Mouse (Mus musculus) forebrain, embryonic 16.5 days (tissue): ENCODE results near the gene Tenm4. TPM values are rescaled to one million over a fixed set of nuclear protein-coding genes. Genes with fewer than 3 reads are reported as not detected.
"Not testable (repeated sequence)": the region's sequence is repeated elsewhere in the genome, so short reads cannot be mapped to it uniquely, and the experiment has no call there.

Experiments
- ATAC-seq: fragments of 200-750 bp; cut with Nextera tagmentation; 2 replicates; pipeline ENCODE4 v1.8.0; 2017; ENCODE audit warnings: mild to moderate bottlenecking, moderate library complexity
- H3K27ac ChIP-seq: fragments of 300-500 bp; sonication (generic); 2 replicates; pipeline ENCODE4 v1.5.1; 2014; ENCODE audit warnings: low read length, control low read depth
- H3K27me3 ChIP-seq: fragments of 300-500 bp; sonication (generic); replicated peaks from 2 replicates; pipeline ENCODE4 v1.6.1; 2014; ENCODE audit warnings: low read length; ENCODE audit not compliant: control insufficient read depth, insufficient read depth
- H3K36me3 ChIP-seq: fragments of 300-500 bp; sonication (generic); 2 replicates; pipeline ENCODE4 v1.6.1; 2014; ENCODE audit not compliant: control insufficient read depth, insufficient read depth
- H3K4me1 ChIP-seq: fragments of 300-500 bp; sonication (generic); replicated peaks from 2 replicates; pipeline ENCODE4 v1.6.1; 2014; ENCODE audit warnings: low read length; ENCODE audit not compliant: control insufficient read depth, insufficient read depth
- H3K4me2 ChIP-seq: fragments of 300-500 bp; sonication (generic); 2 replicates; pipeline ENCODE4 v1.6.1; 2014; ENCODE audit warnings: mild to moderate bottlenecking, low read length, control low read depth
- H3K4me3 ChIP-seq: fragments of 300-500 bp; sonication (generic); replicated peaks from 2 replicates; pipeline ENCODE4 v1.5.1; 2014; ENCODE audit warnings: mild to moderate bottlenecking, low read length, control low read depth
- H3K9ac ChIP-seq: fragments of 300-500 bp; sonication (generic); replicated peaks from 2 replicates; pipeline ENCODE4 v1.6.1; 2014; ENCODE audit warnings: low read depth, low read length, control low read depth
- H3K9me3 ChIP-seq: fragments of 300-500 bp; sonication (generic); 2 replicates; pipeline ENCODE4 v1.6.1; 2016; ENCODE audit warnings: low read length; ENCODE audit not compliant: control insufficient read depth
- WGBS: fragments of 180-500 bp; shearing (Covaris S2); extraction: QIAGEN DNeasy Blood & Tissue Kit; methylation state at CpG from one replicate; pipeline ENCODE4 v1.1.7; 2014; 5-methylcytosine and 5-hydroxymethylcytosine counted together
- polyA plus RNA-seq: library from polyadenylated mRNA; unstranded; fragments of >200 nt; fragmentation: Nextera tagmentation; extraction: Ambion mirVana; gene quantifications from 2 replicates; pipeline ENCODE4 v1.2.1, GENCODE M21; 2015

Tenm4 gene
- polyA plus RNA-seq, 1 experiment from 2014 or later: 105 TPM

DNA sequence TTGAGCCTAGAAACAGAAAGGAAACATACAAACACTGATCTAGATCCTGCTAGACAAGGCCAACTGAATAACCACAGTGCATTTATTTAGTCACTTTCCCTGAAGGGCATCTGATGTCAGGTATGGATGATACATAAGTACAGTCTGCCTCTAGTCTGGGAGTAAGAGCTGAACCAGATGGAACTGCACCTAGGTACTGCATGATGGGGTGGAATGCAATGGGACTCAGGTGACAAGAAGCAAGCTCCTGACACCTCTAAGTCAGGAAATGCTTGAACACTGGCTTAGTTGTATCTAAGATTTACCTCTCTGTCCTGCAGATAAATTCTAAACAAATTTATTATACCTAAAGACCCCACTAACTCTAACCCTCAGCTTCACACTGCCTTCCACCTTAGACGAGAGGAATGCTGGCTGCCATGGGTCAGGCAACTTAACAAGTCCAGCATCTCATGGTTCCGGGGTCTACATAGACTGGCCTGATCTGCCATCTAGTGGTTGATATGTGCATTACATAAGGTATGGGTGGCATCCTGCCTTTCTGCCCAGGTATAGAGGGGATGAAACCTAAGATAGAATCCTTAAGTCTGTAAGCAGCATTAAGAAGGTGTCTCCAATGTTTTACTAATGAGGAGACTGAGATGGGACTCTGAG is 744.5 kb downstream of the Tenm4 start:
- Histone ChIP-seq H3K9me3 (no peaks in the 10 kb centered on the region), H3K4me2 (no peak overlapping the region), H3K4me1 (0 out of 2 replicates have a peak, but pooled peaks cover 2% of the 10 kb centered on the region), H3K4me3 (no peak overlapping the region), H3K9ac (no peak overlapping the region), H3K27me3 (no peaks in the 10 kb centered on the region), H3K36me3 (no peaks in the 10 kb centered on the region), H3K27ac (no peak overlapping the region)
- peak; percentile 53 for ATAC-seq
- WGBS: 2% methylated on average over 2 of the region's 2 CpGs

DNA sequence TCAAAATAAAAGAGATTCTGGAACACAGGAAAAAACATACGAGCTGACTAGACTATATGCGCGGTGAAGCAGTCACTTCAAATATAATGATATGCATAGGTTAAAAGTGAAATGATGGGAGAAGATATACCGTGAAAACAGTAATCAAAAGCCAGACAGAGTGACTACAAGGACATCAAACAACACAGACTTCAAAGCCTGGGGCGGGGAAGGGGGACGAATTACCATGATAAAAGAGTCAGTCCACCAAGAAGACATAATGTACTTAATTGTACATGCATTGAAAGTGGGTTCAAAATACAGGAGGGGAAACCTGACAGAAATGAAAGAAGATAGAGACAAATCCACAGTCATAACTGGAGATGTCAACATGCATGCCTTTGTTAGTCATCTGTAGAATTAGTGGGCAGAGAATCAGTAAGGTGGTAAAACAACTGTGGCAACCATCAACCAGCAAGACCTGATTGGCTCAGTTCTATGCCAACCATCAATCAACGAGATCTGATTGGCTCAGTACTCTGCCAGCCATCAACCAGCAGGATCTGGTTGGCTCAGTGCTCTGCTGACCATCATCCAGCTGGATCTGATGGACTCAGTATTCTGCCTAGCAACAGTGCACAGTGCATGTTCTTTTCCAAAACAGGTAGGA is 749.5 kb downstream of the Tenm4 start:
- H3K4me3 ChIP-seq: no peak overlapping the region
- 30% methylated on average over 7 of the region's 7 CpGs for WGBS
- H3K4me2 ChIP-seq: no peak overlapping the region
- H3K27ac ChIP-seq: no peak overlapping the region
- peak; percentile 59 for ATAC-seq
- no peaks in the 10 kb centered on the region for H3K9me3 ChIP-seq
- no peaks in the 10 kb centered on the region for H3K36me3 ChIP-seq
- no peaks in the 10 kb centered on the region for H3K4me1 ChIP-seq
- no peaks in the 10 kb centered on the region for H3K27me3 ChIP-seq
- H3K9ac ChIP-seq: no peak overlapping the region

DNA sequence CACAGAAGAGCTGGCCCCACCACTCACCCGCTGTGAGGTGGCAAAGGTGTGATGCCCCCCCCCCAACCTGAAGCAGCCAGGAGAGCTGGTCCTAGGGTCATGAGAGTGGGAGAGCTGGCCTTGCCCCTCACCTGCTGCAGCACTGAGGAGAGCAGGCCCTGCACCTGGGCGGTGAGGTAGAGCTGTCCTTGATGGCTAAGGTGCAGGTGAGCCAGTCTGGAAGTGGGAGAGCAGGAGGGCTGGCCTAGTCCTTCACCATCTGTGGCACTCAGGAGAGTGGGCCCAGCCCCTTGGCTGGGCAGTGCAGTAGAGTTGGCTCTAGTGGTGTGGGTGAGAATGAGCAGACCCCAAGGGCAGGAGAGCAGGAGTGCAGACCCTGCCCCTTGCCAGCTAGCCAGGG is 751.9 kb downstream of the Tenm4 start:
- Histone ChIP-seq H3K4me1 (no peaks in the 10 kb centered on the region), H3K9me3 (no peaks in the 10 kb centered on the region), H3K36me3 (no peaks in the 10 kb centered on the region), H3K27ac (no peak overlapping the region), H3K4me3 (no peak overlapping the region), H3K27me3 (no peaks in the 10 kb centered on the region), H3K4me2 (no peak overlapping the region), H3K9ac (no peak overlapping the region)
- 95% methylated on average over 2 of the region's 2 CpGs for WGBS
- ATAC-seq: no peak

DNA sequence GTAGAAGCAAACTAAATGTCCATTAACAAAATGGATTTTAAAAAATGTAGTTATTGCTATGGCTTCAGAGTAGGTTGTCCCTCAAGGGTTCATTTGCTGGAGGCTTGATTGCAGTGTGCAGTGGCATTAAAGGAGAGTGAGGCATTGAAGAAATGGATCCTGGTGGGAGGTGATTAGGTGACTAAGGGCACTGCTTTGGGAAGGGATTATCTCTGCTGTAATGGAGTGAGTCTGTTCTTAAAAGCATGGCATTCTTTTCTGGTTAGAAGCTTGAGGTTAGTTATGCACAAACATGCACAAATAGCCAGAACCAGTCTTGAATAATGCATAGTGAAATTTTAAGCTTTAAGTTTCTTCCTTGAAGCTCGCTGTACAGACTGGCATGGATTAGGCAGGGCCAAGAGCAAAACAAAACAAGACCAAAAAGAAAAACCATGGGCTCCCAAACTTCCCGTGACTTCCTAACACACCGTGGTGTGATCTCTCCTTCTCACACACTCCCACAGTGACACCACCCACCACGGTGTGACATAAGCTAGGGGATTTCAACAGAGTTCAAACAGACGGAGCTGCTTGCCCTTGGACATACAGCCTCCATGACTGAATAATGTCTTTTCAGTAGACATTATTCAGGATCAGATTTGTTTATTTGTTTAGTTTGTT is 772.8 kb downstream of the Tenm4 start:
- H3K4me1 ChIP-seq: no peaks in the 10 kb centered on the region
- no peak overlapping the region for H3K27ac ChIP-seq
- H3K4me2 ChIP-seq: no peak overlapping the region
- H3K4me3 ChIP-seq: no peak overlapping the region
- H3K9ac ChIP-seq: no peak overlapping the region
- no peaks in the 10 kb centered on the region for H3K27me3 ChIP-seq
- 13% methylated on average over 5 of the region's 5 CpGs for WGBS
- H3K9me3 ChIP-seq: no peaks in the 10 kb centered on the region
- no peak for ATAC-seq
- H3K36me3 ChIP-seq: no peaks in the 10 kb centered on the region

DNA sequence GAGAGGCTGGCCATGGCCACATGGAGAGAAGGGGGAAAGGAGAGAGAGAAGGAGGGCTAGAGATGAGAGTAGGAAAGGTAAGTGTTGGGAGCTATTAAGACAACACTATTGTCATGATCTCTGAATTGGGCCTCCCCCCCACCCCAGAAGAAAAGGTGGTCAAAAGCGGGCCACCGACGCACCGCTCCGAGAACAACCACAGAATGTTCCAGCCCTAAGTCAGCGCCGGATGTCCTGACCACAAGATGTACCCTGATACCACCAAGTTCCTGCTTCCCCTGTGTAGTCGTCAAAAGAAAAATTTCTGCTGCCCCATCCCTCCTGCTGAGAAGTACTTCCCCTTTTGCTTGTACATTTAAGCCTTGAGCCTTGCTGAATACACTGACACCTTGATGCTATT is 775.5 kb downstream of the Tenm4 start:
- not testable (repeated sequence) for H3K27me3 ChIP-seq, H3K9me3 ChIP-seq, H3K27ac ChIP-seq, H3K9ac ChIP-seq, H3K4me1 ChIP-seq, H3K4me2 ChIP-seq, ATAC-seq, H3K36me3 ChIP-seq, H3K4me3 ChIP-seq
- WGBS: 91% methylated on average over 8 of the region's 8 CpGs

DNA sequence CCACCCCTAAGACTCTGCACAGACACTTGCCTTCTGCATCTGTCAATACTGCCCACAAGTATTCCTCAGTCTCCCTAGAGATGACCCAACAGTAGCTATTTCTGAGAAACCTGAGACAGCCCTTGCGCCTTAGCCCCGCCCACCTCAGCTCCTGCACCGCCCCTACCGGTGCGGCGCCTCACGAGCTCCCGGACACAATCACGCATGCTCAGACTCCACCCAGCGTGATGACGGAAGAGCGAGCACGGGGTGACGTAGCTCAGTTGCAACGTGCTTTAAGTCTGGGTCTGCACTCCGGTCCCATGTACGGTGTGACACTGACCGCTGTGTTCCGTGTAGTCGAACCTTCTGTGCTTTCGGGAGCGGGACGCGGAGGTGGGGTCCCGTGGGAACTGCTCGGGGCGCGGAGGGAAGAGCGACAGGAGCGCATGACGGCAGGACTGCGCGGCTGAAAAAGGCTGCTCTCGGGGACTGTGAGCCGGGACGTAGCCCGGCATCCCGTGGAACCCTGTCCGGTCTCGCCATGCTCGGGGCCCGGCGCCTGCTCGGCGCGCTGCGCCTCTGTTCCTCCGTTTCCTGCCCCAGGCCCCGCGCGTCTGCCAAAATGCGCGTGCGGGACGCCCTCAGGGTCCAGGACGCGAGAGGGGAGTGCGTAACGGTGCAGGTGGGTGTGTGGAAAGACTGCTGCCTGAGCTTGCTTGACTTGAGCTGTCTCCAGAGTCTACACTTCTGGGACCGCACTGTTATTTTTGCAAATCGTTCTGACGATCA is 780.4 kb downstream of the Tenm4 start, which contains the start of gene Nars2:
Gene Nars2, plus strand, starts transcription at position 225 of the 771 bp plus-strand sequence.
- no peaks in the 10 kb centered on the region for H3K36me3 ChIP-seq

DNA sequence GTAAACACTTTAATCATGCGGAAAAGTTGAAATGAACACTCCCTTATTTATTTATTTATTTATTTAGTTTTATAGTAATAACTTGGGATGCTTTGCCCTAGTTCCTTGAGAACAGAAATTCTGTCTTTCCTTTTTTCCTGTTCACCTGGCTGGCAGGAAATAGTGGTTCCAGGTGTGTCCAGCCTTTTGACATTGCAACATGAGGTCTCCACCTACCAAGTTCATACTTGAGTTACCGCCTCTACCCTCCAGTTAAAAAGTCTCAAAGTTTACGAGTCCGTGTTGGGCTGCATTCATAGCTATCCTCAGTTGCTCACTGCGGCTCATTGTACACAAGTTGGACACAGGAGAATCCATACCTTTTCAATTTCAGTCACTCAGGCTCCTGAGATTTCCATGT is 781.0 kb downstream of the Tenm4 start:
- Histone ChIP-seq H3K27ac (no peak overlapping the region; the same call in 1 of the 2 replicates), H3K9ac (no peak overlapping the region), H3K27me3 (no peaks in the 10 kb centered on the region), H3K36me3 (no peaks in the 10 kb centered on the region), H3K4me2 (peak overlapping the region; percentile 61), H3K9me3 (no peaks in the 10 kb centered on the region), H3K4me3 (peak overlapping the region; percentile 68), H3K4me1 (peaks cover 9% of the 10 kb centered on the region)
- WGBS: 34% methylated on average over 5 of the region's 5 CpGs
- ATAC-seq: no peak

More for the DNA sequence above, 780.4 kb downstream of the Tenm4 start, which contains the start of gene Nars2:
- Histone ChIP-seq H3K4me3 (peak within 1 kb of the TSS; percentile 68), H3K4me2 (peak within 1 kb of the TSS; percentile 61), H3K9me3 (no peaks in the 10 kb centered on the region), H3K9ac (peak within 1 kb of the TSS; percentile 80), H3K4me1 (peaks cover 9% of the 10 kb centered on the region), H3K27ac (peak within 1 kb of the TSS; percentile 77), H3K27me3 (no peaks in the 10 kb centered on the region)
- peak; percentile 100 for ATAC-seq
- WGBS: under 1% methylated on average over 62 of the region's 62 CpGs

DNA sequence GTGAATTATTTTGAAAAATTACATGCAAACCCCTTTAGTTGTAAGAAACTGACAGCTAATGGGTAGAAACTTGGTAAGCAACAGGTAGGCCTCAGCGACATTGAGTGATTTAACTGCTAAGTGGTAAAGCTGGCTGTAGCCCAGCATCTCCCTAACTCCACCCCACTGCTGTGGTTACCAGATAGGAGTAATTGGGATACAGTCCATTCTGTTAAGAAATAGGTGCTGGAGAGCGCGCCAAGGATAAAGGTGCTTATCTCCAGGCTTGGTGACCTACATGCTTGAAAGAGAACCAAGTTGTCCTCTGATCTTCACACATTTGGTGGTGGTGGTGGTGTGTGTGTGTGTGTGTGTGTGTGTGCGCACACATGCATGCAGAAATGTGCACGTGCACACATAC is 788.1 kb downstream of the Tenm4 start:
- 93% methylated on average over 5 of the region's 5 CpGs for WGBS
- H3K27ac ChIP-seq: no peak overlapping the region
- no peak overlapping the region for H3K4me3 ChIP-seq
- no peaks in the 10 kb centered on the region for H3K4me1 ChIP-seq
- no peaks in the 10 kb centered on the region for H3K9me3 ChIP-seq
- no peak for ATAC-seq
- H3K4me2 ChIP-seq: no peak overlapping the region
- H3K27me3 ChIP-seq: no peaks in the 10 kb centered on the region
- no peaks in the 10 kb centered on the region; the same call in 1 of the 2 replicates for H3K36me3 ChIP-seq
- no peak overlapping the region for H3K9ac ChIP-seq
